Mouse (Mus musculus) brain, adult 2 months (tissue): Measurements from ENCODE around the gene Ptprr.
A peak's percentile ranks its signal among the peaks of the same experiment; 100 is the strongest.

Source experiments
- DNase-seq: peaks from one replicate; pipeline ENCODE4 v3.0.0; 2011; ENCODE audit warnings: low read depth, low spot score

Gene Ptprr

DNA sequence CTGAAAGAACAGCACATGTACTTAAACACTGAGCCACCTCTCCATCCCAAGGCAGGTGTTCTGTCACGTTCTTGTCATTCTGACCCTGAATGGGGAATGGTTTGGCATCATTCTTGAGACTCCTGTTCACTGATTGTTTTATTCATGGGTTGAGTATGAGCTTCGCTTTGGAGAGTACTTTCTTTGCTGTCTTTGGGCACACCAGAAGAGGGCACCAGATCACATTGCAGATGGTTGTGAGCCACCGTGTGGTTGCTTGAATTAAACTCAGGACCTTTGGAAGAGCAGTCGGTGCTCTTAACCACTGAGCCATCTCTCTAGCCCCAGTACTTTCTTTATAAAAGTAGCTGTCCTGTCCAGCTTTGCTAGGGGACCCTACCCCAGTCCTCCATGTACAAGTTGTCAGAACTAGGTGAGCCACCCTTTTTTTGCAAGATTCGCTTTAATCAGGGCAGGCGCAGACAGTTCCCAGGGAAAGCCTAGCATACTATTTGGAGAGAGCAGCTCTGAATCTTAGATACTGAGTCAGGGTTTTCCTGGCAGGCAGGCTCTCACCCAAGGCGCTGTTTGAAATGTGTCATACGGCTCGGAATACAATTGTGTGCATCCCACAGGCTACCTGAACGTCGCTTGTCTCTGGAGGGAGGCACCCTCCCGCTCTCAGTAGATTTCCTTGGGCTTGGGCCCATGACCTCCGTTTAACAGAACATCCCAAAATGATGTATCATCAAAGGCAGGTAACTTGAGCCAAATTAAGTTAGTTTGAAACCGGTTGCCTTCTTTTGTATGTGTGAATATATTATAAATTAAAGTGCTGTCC lies 178.8 kb downstream of the Ptprr start:
- peak; percentile 89 for DNase-seq

DNA sequence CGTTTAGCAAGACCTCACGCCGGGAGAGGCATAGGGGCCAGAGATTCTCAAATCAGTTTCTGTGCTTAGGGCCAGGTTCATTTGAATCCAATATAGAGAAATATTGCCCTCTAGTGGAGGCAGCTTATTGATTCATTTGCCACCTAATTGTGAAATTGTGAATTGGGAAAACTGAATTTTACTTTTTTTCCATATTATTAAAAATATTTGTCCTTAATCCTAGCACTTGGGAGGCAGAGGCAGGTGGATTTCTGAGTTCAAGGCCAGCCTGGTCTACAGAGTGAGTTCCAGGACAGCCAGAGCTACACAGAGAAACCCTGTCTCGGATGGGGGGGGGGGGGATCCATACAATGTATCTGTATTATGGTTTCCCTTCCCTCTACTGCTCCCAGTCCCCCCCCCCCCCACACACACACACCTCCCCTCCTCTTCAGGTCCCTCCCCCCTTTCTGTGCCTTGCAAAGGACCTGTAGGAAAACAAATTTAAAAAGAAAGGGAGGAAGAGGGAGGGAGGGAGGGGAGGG lies 179.5 kb downstream of the Ptprr start:
- peak; percentile 87 for DNase-seq

DNA sequence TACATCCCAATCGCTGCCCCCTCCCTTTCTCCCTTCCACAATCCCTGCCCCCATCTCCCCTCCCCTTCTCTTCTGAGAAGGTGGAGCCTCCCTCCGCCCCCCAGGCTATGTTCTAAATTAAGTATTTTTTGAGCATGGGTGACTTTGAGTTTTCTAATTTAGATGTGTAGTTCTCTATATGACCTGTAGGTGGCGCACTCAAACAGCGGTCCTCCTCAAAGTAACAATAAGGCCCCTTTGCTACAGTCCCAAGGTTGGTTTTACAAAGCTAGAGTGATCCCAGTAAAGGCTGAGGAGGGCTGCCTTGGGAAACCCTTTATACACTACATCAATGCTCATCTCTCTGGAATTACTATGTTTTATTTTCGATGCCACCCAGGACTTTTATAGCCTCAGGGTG lies 181.0 kb downstream of the Ptprr start:
- DNase-seq = peak; percentile 45

- DNase-seq = no peak
These were observed 183.5 kb downstream of the Ptprr start for GRCm38 (mm10) chr10:116201542-116201941.

- no peak for DNase-seq
These were observed 187.8 kb downstream of the Ptprr start for GRCm38 (mm10) chr10:116205580-116206358.

GRCm38 (mm10) chr10:116206449-116206848 lies 188.4 kb downstream of the Ptprr start:
- no peak for DNase-seq

- DNase-seq = peak; percentile 57
These were observed 190.1 kb downstream of the Ptprr start for GRCm38 (mm10) chr10:116207987-116208726.

DNA sequence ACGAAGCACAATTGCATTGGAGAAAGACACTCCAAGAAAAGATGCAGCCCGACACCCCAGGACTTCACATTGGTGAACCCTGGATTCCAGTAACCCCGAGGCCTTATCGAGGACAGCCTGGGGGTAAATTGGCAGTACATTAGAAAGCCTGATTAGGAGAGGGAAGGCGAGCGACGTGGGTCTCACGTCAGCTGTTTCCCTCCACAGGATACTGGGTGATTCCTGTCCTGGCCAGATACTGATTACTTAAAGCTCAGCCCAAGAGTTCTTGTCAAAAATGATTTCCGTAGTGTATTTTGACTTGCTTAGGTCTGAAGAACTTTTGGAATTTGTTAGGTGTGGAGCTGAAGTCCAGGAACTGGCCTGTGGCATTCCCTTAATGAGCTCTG lies 190.7 kb downstream of the Ptprr start:
- DNase-seq = no peak

- DNase-seq = no peak
These were observed 194.1 kb downstream of the Ptprr start for GRCm38 (mm10) chr10:116212127-116212526.

GRCm38 (mm10) chr10:116220336-116221118 lies 202.5 kb downstream of the Ptprr start:
- DNase-seq = no peak

DNA sequence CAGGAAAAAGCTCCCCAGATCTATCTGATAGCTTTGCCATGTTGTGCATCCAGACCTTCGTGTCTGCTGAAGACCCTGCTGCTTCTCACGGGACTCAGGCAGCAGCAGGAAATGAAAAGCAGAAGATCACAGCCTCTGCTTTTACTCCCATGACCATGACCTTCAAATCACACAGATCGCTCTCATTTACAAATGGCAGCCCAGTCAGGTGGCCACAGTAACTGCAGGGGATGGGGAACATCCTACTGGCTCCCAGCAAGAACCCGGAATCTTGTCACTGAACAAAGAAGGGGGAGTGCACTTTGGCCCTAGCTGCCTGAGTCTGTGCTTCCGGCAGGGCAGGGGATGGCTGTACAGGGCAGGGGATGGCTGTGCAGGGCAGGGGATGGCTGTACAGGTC lies 217.3 kb downstream of the Ptprr start:
- no peak for DNase-seq

GRCm38 (mm10) chr10:116242200-116242599 lies 224.2 kb downstream of the Ptprr start:
- DNase-seq = peak; percentile 26

- no peak for DNase-seq
These were observed 225.4 kb downstream of the Ptprr start for GRCm38 (mm10) chr10:116243373-116243772.

- no peak for DNase-seq
These were observed 227.6 kb downstream of the Ptprr start for GRCm38 (mm10) chr10:116245632-116246031.

- DNase-seq = no peak
These were observed 234.7 kb downstream of the Ptprr start for GRCm38 (mm10) chr10:116252668-116253067.

GRCm38 (mm10) chr10:116253972-116254371 lies 236.0 kb downstream of the Ptprr start:
- no peak for DNase-seq

- no peak for DNase-seq
These were observed 241.3 kb downstream of the Ptprr start for GRCm38 (mm10) chr10:116259298-116259697.

- DNase-seq = peak; percentile 79
These were observed 242.8 kb downstream of the Ptprr start for GRCm38 (mm10) chr10:116260658-116261433.

DNA sequence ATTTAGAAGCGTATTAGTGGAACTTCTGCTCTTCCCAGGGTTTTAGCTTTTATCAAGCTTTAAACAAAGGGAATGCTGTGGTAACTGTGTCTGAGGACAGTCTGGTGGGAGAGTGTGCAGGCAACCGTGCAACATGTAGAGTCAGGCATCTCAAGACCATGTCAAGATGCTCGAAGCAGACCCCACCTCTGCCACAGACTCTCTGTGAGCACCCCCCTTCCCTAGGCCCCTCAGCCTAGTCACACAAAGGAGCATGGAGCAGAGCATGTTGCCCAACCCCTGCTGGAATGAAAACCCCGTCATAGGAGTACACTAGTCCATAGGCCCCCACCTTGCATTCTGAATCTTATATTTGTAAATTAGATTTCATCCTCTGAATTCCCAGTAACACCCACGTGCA lies 243.5 kb downstream of the Ptprr start:
- no peak for DNase-seq

DNA sequence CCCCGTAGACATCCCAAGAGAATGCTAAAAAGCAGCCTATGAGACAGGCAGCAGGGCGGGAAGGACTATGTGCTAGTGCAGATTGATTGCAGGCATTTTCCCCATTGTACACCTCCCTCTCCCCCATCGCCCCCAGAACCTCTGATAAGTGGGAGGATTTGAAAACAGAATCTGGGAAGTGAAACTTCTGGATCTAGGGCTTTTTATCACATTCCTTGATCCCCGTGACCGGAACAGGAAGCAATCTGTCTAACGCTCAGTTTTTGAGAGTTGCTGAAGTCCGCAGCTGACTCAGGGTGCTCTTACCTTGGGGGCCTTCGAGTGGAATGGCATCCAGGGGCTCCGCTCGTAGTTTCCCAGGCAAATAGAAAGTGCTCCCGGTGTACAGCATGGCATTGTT lies 246.5 kb downstream of the Ptprr start:
- DNase-seq = no peak
